Mouse (Mus musculus) liver, adult 2 months (tissue): ENCODE measurements around the gene Plscr5. TPM values are rescaled to one million over a fixed set of nuclear protein-coding genes. Genes with fewer than 3 reads are reported as not detected.
A peak's percentile ranks its signal among the peaks of the same experiment; 100 is the strongest.
"Not testable (repeated sequence)": the region's sequence is repeated elsewhere in the genome, so short reads cannot be mapped to it uniquely, and the experiment has no call there.

Experiments
- DNase-seq: peaks from one replicate; pipeline ENCODE4 v3.0.0-alpha.2; 2011; ENCODE audit warnings: low read depth, low spot score; ENCODE audit errors: extremely low read depth
- H3K27ac ChIP-seq: fragments of 200-500 bp; replicated peaks from 2 replicates; pipeline ENCODE4 v1.5.1; 2012; ENCODE audit warnings: low read depth, mild to moderate bottlenecking, control low read depth, inconsistent platforms, low read length; ENCODE audit not compliant: insufficient read depth
- H3K27me3 ChIP-seq: fragments of 200-500 bp; 2 replicates; pipeline ENCODE4 v1.6.1; 2012; ENCODE audit warnings: mild to moderate bottlenecking, moderate library complexity, low read length, inconsistent platforms; ENCODE audit not compliant: control insufficient read depth, insufficient read depth
- H3K36me3 ChIP-seq: fragments of 200-500 bp; 2 replicates; pipeline ENCODE4 v1.6.1; 2012; ENCODE audit warnings: low read length, inconsistent platforms; ENCODE audit not compliant: control insufficient read depth, insufficient read depth
- H3K4me1 ChIP-seq: fragments of 200-500 bp; 2 replicates; pipeline ENCODE4 v1.6.1; 2011; ENCODE audit warnings: low read length; ENCODE audit not compliant: control insufficient read depth, insufficient read depth
- H3K4me3 ChIP-seq: fragments of 200-500 bp; 2 replicates; pipeline ENCODE4 v1.5.1; 2011; ENCODE audit warnings: low read depth, mild to moderate bottlenecking, control low read depth, low read length, moderate library complexity; ENCODE audit not compliant: insufficient read depth
- H3K79me2 ChIP-seq: fragments of 200-500 bp; 2 replicates; pipeline ENCODE4 v1.6.1; 2012; ENCODE audit warnings: inconsistent platforms, mild to moderate bottlenecking, low read length, moderate library complexity; ENCODE audit not compliant: control insufficient read depth, insufficient read depth
- H3K9ac ChIP-seq: fragments of 200-500 bp; 2 replicates; pipeline ENCODE4 v1.6.1; 2012; ENCODE audit warnings: low read depth, mild to moderate bottlenecking, control low read depth, inconsistent platforms, low read length
- CTCF ChIP-seq: fragments of 200-500 bp; IDR thresholded peaks from 2 replicates; pipeline ENCODE4 v1.5.1; 2011; ENCODE audit warnings: low read depth, low read length, control low read depth
- POLR2A ChIP-seq: fragments of 200-500 bp; IDR thresholded peaks from 2 replicates; pipeline ENCODE4 v1.6.1; 2011; ENCODE audit warnings: low read length, control low read depth; ENCODE audit not compliant: insufficient read depth; ENCODE audit errors: extremely low read depth
- WGBS: fragments of 180-500 bp; shearing (Covaris S2); methylation state at CpG from one replicate; pipeline ENCODE4 v1.1.7; 2018; 5-methylcytosine and 5-hydroxymethylcytosine counted together
- polyA plus RNA-seq: library from polyadenylated mRNA; depleted of rRNA; stranded (reverse); fragments of >200 nt; gene quantifications from 2 replicates; pipeline ENCODE4 v1.2.3, GENCODE M21; 2012; rRNA removed
- total RNA-seq: library from RNA; depleted of rRNA; stranded (reverse); fragments of >200 nt; gene quantifications from 2 replicates; pipeline ENCODE4 v1.2.3, GENCODE M21; 2014; rRNA removed

The Plscr5 gene
- not detected in 2 replicates for total RNA-seq
- not detected in 2 replicates for polyA plus RNA-seq

- H3K4me1 ChIP-seq, H3K27ac ChIP-seq, H3K79me2 ChIP-seq, H3K9ac ChIP-seq, H3K36me3 ChIP-seq, DNase-seq, H3K4me3 ChIP-seq, H3K27me3 ChIP-seq: not testable (repeated sequence)
- 57% methylated on average over 9 of the region's 9 CpGs for WGBS
Measured at GRCm38 (mm10) chr9:92192636-92193035, at the start of gene Plscr5. Plscr5 (plus strand) TSS chr9:92192936.

DNA sequence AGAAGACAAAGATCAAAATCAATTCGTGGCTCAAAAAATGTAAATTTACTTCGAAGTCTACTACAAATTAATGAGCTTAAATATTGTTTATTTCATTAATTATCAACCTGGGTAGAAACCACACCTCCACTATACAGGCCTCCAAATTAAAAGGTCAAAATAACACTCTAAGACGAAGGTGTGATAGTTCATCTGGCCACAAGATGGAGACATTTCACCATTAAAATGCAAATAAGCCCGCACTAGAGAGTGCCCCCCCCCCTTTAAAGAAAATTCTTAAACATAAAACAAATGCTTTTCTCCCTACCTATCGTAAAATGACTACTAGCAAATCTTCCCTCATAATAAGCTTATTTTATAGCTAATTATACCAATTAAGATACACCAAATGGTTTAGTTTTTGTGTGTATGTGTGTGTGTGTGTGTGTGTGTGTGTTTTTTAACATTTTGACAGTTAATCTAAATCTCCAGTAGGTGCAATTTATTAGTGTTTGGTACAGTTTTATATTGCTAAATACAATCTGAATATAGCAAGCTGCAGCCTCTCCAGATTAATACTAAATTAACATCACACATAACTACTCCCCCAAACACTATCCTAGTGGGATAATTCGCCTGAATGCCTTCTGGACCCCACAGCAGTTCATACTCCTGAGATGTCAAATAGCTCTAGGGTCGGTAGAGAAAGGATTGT, 45.0 kb upstream of the Plscr5 start:
- Histone ChIP-seq H3K9ac (no peak overlapping the region), H3K4me1 (no peaks in the 10 kb centered on the region), H3K79me2 (no peaks in the 10 kb centered on the region), H3K4me3 (no peak overlapping the region), H3K27ac (no peak overlapping the region), H3K27me3 (no peaks in the 10 kb centered on the region), H3K36me3 (no peaks in the 10 kb centered on the region)
- WGBS: 18% methylated on average over 7 of the region's 7 CpGs
- TF ChIP-seq POLR2A (no peak), CTCF (peak; percentile 33; the same call in 1 of the 2 replicates)
- DNase-seq: peak; percentile 33

DNA sequence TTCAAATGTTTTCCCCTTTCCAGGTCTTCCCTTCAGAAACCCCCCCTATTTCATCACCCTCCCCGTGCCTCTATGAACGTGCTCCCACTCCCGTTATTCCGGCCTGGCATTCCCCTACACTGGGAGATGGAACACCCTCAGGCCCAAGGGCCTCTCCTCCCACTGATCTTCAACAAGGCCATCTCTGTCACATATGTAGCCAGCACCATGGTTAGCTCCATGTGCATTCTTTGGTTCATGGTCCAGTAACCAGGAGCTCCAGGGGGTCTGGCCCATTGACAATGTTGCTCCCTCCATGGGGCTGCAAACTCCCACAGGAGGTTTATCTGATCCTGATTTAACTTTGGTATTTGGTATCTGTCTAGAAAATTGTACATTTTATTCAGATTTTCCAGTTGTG, 30.5 kb upstream of the Plscr5 start:
- 73% methylated on average over 4 of the region's 4 CpGs for WGBS
- no peak for DNase-seq
- Histone ChIP-seq H3K27me3 (no peaks in the 10 kb centered on the region), H3K9ac (no peak overlapping the region), H3K4me3 (no peak overlapping the region), H3K79me2 (no peaks in the 10 kb centered on the region), H3K36me3 (no peaks in the 10 kb centered on the region), H3K4me1 (no peaks in the 10 kb centered on the region), H3K27ac (no peak overlapping the region)
- no peak for TF ChIP-seq POLR2A
- TF ChIP-seq CTCF: no peak

- WGBS: 83% methylated on average over 3 of the region's 3 CpGs
- no peak for DNase-seq
- Histone ChIP-seq H3K79me2 (no peaks in the 10 kb centered on the region), H3K9ac (no peak overlapping the region), H3K27me3 (no peaks in the 10 kb centered on the region), H3K27ac (no peak overlapping the region), H3K4me1 (no peaks in the 10 kb centered on the region), H3K4me3 (no peak overlapping the region), H3K36me3 (no peaks in the 10 kb centered on the region)
- TF ChIP-seq POLR2A (no peak), CTCF (no peak)
Measured at GRCm38 (mm10) chr9:92173318-92173985, 19.3 kb upstream of the Plscr5 start.

GRCm38 (mm10) chr9:92174176-92175075, 18.3 kb upstream of the Plscr5 start:
- Histone ChIP-seq H3K36me3 (no peaks in the 10 kb centered on the region), H3K27me3 (no peaks in the 10 kb centered on the region), H3K79me2 (no peaks in the 10 kb centered on the region), H3K4me1 (no peaks in the 10 kb centered on the region), H3K9ac (no peak overlapping the region), H3K4me3 (no peak overlapping the region), H3K27ac (no peak overlapping the region)
- TF ChIP-seq POLR2A: no peak
- TF ChIP-seq CTCF: no peak
- no peak for DNase-seq
- WGBS: 54% methylated on average over 15 of the region's 15 CpGs
